Mouse (Mus musculus) ES-E14 (cell line): ENCODE results near the gene Galnt13. TPM values are rescaled to one million over a fixed set of nuclear protein-coding genes. Genes with fewer than 3 reads are reported as not detected.

Experiments
- DNase-seq: peaks from one replicate; pipeline ENCODE4 v3.0.0-alpha.2; 2013; ENCODE audit warnings: low read depth, low spot score
- H3K27ac ChIP-seq: 2 replicates; pipeline ENCODE4 v1.5.1; 2012; ENCODE audit warnings: low read depth, mild to moderate bottlenecking, low read length, moderate library complexity, mixed read lengths; ENCODE audit not compliant: poor library complexity, insufficient read depth, severe bottlenecking
- H3K36me3 ChIP-seq: 2 replicates; pipeline ENCODE4 v1.6.1; 2012; ENCODE audit warnings: mild to moderate bottlenecking, low read length, moderate library complexity, mixed read lengths; ENCODE audit not compliant: control insufficient read depth, poor library complexity, insufficient read depth, severe bottlenecking
- H3K4me1 ChIP-seq, 2 experiments: fragments of 150-350 bp in 1 of 2; sonication (generic) in 1 of 2; 2 replicates each; pipeline ENCODE4 v1.6.1; 2012; ENCODE audit warnings: low read length in 2 of 2, mild to moderate bottlenecking in 1 of 2, mixed read lengths in 1 of 2; ENCODE audit not compliant: control insufficient read depth in 2 of 2, insufficient read depth in 2 of 2, poor library complexity in 1 of 2
- H3K4me3 ChIP-seq, 2 experiments: fragments of 150-350 bp in 1 of 2; sonication (generic) in 1 of 2; 2 replicates each; pipeline ENCODE4 v1.5.1; 2012; ENCODE audit warnings: low read length in 2 of 2, low read depth in 1 of 2, mild to moderate bottlenecking in 1 of 2, mixed read lengths in 1 of 2; ENCODE audit not compliant: insufficient read depth in 1 of 2, poor library complexity in 1 of 2, severe bottlenecking in 1 of 2
- H3K9ac ChIP-seq: 2 replicates; pipeline ENCODE4 v1.6.1; 2012; ENCODE audit warnings: low read depth, mild to moderate bottlenecking, low read length, mixed read lengths; ENCODE audit not compliant: poor library complexity, insufficient read depth, severe bottlenecking
- H3K9me3 ChIP-seq: fragments of 150-350 bp; sonication (generic); 2 replicates; pipeline ENCODE4 v1.6.1; 2012; ENCODE audit warnings: low read depth, mild to moderate bottlenecking, low read length; ENCODE audit not compliant: control insufficient read depth, insufficient read depth
- CHD2 ChIP-seq: IDR thresholded peaks from 2 replicates; pipeline ENCODE4 v1.6.1; 2014; ENCODE audit warnings: mild to moderate bottlenecking, low read depth, low read length, inconsistent platforms
- HCFC1 ChIP-seq: IDR thresholded peaks from 2 replicates; pipeline ENCODE4 v1.6.1; 2012; ENCODE audit warnings: low read length, inconsistent platforms, borderline replicate concordance; ENCODE audit not compliant: insufficient read depth
- MAFK ChIP-seq: IDR thresholded peaks from 2 replicates; pipeline ENCODE4 v1.6.1; 2014; ENCODE audit warnings: mild to moderate bottlenecking, low read depth, low read length, inconsistent platforms; ENCODE audit not compliant: insufficient read depth
- ZC3H11A ChIP-seq: IDR thresholded peaks from 2 replicates; pipeline ENCODE4 v1.6.1; 2012; ENCODE audit warnings: low read depth, mild to moderate bottlenecking, inconsistent platforms, low read length, borderline replicate concordance
- ZNF384 ChIP-seq: IDR thresholded peaks from 2 replicates; pipeline ENCODE4 v1.6.1; 2012; ENCODE audit warnings: low read depth, low read length, inconsistent platforms
- in situ Hi-C, 2 experiments: fragments of 600-800 bp; cut with MboI; formaldehyde crosslinking; loops; one replicate each; pipeline ENCODE4 v1.15.1; 2025; ENCODE audit warnings: low sequenced_read_pairs in 2 of 2, inconsistent platforms in 1 of 2; ENCODE audit not compliant: unreplicated experiment in 2 of 2
- total RNA-seq: library from RNA; depleted of rRNA; stranded (reverse); fragments of 300-350 nt; gene quantifications from 2 replicates; pipeline ENCODE4 v1.2.3, GENCODE M21; 2012

Galnt13 gene
- total RNA-seq, 1 experiment: 0.27 TPM

- Histone ChIP-seq H3K9me3 (no peaks in the 10 kb centered on the region), H3K4me3 (no peak overlapping the region), H3K27ac (no peak overlapping the region), H3K36me3 (no peaks in the 10 kb centered on the region), H3K4me1 (no peaks in the 10 kb centered on the region), H3K9ac (no peak overlapping the region)
- no peak for DNase-seq
- no peak for TF ChIP-seq ZC3H11A
- TF ChIP-seq MAFK: no peak
- no peak for TF ChIP-seq CHD2
- no peak for TF ChIP-seq ZNF384
- no peak for TF ChIP-seq HCFC1
- in situ Hi-C loops: no loop called here
Observed at GRCm38 (mm10) chr2:54527073-54527472, 91.0 kb downstream of the Galnt13 start.

- in situ Hi-C loops: no loop called here
- DNase-seq: no peak
Observed at GRCm38 (mm10) chr2:54558357-54559153, 122.4 kb downstream of the Galnt13 start.

GRCm38 (mm10) chr2:54565068-54565467 lies 129.0 kb downstream of the Galnt13 start:
- in situ Hi-C loops: no loop called here
- no peak for DNase-seq
- Histone ChIP-seq H3K4me1 (no peaks in the 10 kb centered on the region), H3K9ac (no peak overlapping the region), H3K36me3 (no peaks in the 10 kb centered on the region), H3K27ac (no peak overlapping the region), H3K9me3 (no peaks in the 10 kb centered on the region), H3K4me3 (no peak overlapping the region)
- TF ChIP-seq CHD2: no peak
- TF ChIP-seq HCFC1: no peak
- no peak for TF ChIP-seq MAFK
- no peak for TF ChIP-seq ZC3H11A
- no peak for TF ChIP-seq ZNF384

More at GRCm38 (mm10) chr2:54558357-54559153, 122.4 kb downstream of the Galnt13 start:
- Histone ChIP-seq H3K9me3 (no peaks in the 10 kb centered on the region), H3K36me3 (no peaks in the 10 kb centered on the region), H3K4me1 (no peaks in the 10 kb centered on the region), H3K9ac (no peak overlapping the region), H3K27ac (no peak overlapping the region), H3K4me3 (no peak overlapping the region)
- TF ChIP-seq HCFC1 (no peak), CHD2 (no peak), ZC3H11A (no peak), MAFK (no peak), ZNF384 (no peak)

GRCm38 (mm10) chr2:54567186-54567585 lies 131.1 kb downstream of the Galnt13 start:
- no peaks in the 10 kb centered on the region for H3K36me3 ChIP-seq
- H3K9me3 ChIP-seq: no peaks in the 10 kb centered on the region
- no peak for DNase-seq
- in situ Hi-C loops: no loop called here
- no peak overlapping the region for H3K27ac ChIP-seq
- H3K9ac ChIP-seq: no peak overlapping the region
- no peak overlapping the region for H3K4me3 ChIP-seq
- TF ChIP-seq CHD2 (no peak), HCFC1 (no peak), ZNF384 (no peak), ZC3H11A (no peak), MAFK (no peak)
- no peaks in the 10 kb centered on the region for H3K4me1 ChIP-seq
